Mouse (Mus musculus) cerebellum, adult 2 months (tissue): ENCODE measurements at regions not wholly inside any gene's neighbourhood (a gene's known extent, or its start where the extent isn't known, plus 50 kb on each side); places are given as distances from the start of the nearest gene placed in this dataset.

Experiments used
- CTCF ChIP-seq: fragments of 200-500 bp; IDR thresholded peaks from 2 replicates; pipeline ENCODE4 v1.5.1; 2011; ENCODE audit warnings: low read depth, mild to moderate bottlenecking, control low read depth, low read length, moderate library complexity, borderline replicate concordance; ENCODE audit not compliant: insufficient read depth
- POLR2A ChIP-seq: fragments of 200-500 bp; IDR thresholded peaks from 2 replicates; pipeline ENCODE4 v1.6.1; 2011; ENCODE audit warnings: low read length, control low read depth, borderline replicate concordance; ENCODE audit not compliant: insufficient read depth

DNA sequence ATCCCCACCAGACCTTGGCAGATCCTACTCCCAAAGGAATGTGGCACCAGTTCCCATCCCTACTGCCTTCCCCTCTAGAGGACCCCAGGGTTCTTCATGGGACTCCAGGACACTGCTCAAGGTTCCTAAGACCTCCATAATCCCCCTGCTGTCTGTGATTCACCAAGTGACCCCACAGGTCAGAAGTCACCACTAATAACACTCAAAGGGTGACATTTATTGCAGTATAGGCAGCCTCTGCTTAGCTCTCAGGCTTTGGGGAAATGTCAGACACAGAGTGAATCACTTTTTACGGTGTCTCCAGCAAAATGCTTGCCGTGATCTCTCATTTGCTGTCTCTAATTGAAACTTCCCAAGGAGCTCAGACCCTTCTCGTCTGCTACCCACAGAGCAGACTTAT lies 209.1 kb upstream of the Csf3r start:
- TF ChIP-seq CTCF (no peak), POLR2A (no peak)
